Mouse (Mus musculus): ENCODE data around the gene Rbm8a. TPM values are rescaled to one million over a fixed set of nuclear protein-coding genes. Genes with fewer than 3 reads are reported as not detected.
"Not testable (repeated sequence)": the region's sequence is repeated elsewhere in the genome, so short reads cannot be mapped to it uniquely, and the experiment has no call there.

The Rbm8a gene
- total RNA-seq, 4 experiments from 2014 or later: 17.0 to 25.1 (median 22.7) TPM

DNA sequence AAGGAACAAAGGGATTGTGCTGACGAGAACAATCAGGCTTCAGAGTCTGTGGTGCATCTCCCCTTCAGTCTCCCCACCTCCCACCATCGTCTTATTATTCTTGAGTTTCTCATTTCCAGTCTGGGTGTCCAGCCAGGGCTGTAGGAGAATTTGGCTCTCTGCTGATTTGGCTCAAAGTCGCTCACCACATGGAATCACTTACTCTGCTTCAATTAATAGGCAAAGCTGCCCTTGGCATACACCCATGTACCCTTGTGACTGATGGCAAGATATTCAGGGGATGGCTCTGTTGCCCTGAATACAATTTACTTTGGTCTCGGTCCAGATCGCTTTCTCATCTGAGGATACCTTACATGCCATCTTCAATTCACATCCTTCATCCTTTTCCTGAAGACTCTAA is 26.4 kb upstream of the Rbm8a start:
- no peak for DNase-seq (ENCODE audit: low spot score in 2 of 2)

DNA sequence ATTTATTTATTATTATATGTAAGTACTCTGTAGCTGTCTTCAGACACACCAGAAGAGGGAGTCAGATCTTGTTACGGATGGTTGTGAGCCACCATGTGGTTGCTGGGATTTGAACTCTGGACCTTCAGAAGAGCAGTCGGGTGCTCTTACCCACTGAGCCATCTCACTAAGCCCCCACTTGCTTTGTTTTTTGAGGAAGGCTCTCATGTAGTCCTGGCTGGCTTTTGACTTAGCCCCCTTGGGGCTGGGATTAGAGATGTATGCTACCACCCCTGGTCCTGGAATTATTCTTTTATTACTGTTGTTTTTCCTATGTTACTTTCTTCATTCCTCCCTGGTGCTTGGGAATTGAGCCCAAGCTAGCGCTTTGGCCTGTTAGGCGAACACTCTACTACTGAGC is 23.7 kb upstream of the Rbm8a start:
- DNase-seq (ENCODE audit: low spot score in 2 of 2): not testable (repeated sequence)

DNA sequence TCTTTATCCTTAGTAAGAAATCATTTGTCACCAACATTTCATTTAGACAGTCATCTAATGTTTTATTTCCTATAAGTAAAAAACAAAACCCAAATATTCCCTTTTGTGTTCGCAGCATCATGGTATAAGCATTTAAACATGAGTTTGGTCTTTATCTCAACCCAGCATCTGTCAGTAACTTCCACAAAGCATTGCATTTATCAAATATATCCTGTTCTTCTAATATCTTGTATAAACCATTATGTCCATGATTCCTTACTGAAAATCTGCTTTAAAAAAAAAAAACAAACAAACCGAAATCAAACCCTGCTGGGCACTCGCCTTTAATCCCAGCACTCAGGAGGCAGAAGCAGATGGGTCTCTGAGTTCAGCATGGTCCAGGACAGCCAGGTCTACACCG is 23.1 kb upstream of the Rbm8a start:
- DNase-seq (ENCODE audit: low spot score in 2 of 2): no peak

DNA sequence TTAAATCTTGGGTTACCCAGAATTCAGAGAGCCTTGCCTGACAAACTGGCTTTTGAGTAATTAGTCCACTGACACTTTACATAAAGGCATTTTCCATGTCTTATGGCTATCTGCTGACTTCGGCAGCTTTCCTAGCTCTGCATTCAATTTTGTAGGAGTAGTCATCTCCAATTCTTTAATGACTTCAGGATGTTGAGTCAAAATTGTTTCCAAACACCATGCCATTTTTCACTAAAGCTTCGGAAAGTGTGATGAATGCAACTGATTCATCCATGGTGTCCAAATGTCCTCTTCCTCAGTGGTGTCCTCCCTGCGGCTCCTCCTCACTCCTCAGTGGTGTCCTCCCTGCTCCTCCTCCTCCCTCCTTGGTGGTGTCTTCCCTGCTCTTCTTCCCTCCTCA is 11.8 kb upstream of the Rbm8a start:
- no peak for DNase-seq (ENCODE audit: low spot score in 2 of 2)

DNA sequence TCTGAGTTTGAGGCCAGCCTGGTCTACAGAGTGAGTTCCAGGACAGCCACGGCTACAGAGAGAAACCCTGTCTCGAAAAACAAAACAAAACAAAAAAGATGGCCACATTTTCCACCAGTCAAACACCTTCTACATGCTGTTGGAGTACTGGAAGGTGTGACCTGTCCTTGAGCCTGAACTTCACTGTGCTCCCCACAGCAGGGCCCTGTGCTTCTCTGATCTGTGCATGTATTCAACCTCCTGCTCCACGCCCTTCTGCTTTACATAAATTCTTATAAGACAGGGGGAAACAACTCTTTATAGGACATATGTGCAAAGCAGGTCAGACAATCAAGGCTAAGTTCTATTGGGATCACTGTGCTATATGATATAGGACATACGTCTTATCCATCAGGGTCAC is 6.5 kb upstream of the Rbm8a start:
- DNase-seq (ENCODE audit: low spot score in 2 of 2): no peak

DNA sequence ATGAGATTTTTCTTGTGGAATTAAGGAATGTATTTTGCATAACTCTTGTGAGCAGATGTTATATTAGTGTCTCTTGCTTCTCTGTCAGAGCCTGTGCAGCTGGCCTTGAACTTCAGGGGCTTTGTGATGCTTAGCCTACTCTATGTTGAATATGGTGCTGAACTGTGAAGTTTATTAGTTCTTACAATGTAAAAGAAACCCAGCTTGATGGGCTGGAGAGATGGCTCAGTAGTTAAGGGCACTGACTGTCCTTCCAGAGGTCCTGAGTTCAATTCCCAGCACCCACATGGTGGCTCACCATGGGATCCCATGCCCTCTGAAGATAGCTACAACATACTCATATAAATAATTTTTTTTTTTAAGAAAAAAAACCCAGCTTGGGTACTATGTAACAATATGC is 2.3 kb downstream of the Rbm8a start:
- DNase-seq (ENCODE audit: low spot score in 2 of 2): no peak

DNA sequence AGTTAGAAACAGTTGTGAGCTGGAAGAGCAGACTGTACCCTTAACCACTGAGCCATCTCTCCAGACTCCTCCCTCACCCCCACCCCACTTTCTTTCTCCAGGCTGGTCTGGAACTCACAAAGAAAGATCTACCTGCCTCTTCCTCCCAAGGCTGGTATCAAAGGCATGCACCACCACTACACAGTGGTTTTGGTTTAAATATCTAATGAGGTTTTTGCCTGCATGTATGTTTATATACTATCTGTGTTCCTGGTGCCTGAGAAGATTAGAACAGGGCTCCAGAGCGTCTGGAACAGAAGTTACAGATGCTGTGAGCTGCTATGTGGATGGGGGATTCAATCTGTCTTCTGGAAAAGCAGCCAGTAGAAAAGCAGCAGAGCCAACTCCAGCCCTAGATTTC is 4.3 kb downstream of the Rbm8a start:
- no peak for DNase-seq (ENCODE audit: low spot score in 2 of 2)

DNA sequence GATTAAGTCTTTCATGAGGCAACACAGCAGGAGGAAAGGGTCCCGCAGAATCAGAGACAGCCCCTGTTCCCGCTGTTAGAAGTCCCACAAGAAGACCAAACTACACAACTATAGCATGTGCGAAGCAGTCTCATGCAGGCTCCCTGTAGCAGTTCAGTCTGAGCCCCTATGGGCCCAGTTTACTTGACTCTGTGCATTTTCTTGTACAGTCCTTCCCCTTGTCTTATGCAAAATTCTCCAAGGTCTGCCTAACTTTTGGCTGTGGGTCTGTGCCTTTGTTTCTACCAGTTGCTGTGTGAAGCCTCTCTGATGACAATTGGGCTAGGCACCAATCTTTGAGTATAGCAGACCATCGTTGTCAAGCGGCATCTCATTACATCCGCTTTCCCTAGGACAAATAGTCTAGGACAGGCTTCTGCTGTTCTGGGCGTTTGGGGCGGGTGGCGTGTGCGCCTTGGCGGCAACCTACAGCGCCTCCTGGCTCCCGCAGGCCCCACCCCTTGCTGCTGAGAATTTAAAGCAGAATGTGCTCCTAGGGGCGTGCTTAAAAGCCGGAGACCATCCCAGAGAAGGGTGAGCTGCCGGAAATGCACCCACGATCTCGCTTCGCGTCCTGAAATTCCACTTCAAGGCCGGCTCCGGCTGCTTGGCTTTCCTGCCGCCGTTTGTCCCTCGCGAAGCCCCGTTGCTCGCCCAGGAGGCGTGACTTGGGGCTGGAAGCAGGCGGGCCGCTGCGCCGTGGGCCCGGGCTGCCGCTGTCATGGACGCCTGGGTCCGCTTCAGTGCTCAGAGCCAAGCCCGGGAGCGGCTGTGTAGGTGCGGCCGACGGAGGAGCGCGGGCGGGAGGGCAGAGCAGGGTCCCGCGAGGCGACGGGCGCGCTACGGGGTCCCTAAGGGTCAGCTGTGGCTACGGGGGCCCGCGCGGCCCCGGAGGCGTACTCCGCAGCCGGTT is 5.5 kb downstream of the Rbm8a start, which contains the start of the genes Pex11b and Gm42957:
TSS of gene Pex11b (plus strand) at position 449 of the 952 bp plus-strand sequence.
TSS of gene Gm42957 (plus strand) at position 547 of the 952 bp plus-strand sequence.
- peak; percentile 70 to 77 for DNase-seq (ENCODE audit: low spot score in 2 of 2)

DNA sequence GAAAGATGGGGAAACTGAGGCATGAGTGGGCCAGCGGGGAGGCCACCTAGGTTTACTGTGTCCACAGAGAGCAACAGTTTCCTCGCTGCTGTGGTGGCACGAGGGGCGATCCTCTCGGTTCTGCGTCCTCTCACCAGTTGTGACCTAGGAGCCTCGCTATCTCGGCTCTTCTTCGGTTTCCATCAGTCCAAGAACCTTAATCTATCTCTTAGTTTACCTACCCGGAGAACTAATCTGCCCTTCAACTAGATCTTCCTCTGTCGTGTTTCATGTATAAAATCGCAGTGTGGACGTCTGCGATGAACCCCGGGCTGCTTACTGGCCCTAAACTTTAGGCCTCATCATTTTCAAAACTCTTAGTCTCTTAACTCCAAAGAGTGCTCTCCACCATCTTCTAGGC is 6.2 kb downstream of the Rbm8a start:
- no peak for DNase-seq (ENCODE audit: low spot score in 2 of 2)

DNA sequence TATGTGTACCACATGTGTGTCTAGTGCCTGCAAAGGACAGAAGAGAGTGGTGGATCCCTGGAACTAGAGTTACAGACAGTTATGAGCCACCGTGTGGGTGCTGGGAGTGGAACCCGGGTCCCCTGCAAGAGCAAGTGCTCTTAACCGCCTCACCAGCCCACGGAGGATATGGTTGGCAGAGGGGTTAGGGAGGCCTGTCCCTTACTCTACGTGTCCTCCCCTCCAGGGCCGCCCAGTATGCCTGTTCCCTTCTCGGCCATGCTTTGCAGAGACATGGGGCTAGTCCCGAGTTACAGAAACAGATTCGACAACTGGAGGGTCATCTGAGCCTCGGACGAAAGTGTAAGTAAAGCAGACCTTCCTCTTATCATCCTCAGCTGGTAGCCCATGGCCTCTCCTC is 6.7 kb downstream of the Rbm8a start:
- no peak for DNase-seq (ENCODE audit: low spot score in 2 of 2)

DNA sequence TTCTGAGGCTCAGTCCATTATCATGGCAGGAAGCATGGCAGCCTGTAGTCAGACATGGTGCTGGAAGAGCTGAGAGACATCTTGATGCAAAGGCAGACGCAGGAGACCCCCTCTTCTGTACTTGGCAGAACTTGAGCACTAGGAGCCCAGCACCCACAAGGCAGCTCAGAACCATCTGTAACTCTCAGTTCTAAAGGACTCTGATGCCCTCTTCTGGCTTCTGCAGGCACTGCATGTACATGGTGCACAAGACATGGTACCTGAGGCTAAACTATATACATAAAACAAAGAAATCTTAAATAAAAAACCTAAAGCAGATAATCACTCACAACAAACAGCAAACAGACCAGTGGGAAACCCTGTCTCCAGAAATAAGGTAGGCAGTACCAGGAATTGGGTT is 9.5 kb downstream of the Rbm8a start:
- DNase-seq (ENCODE audit: low spot score in 2 of 2): peak; percentile 26 to 39

DNA sequence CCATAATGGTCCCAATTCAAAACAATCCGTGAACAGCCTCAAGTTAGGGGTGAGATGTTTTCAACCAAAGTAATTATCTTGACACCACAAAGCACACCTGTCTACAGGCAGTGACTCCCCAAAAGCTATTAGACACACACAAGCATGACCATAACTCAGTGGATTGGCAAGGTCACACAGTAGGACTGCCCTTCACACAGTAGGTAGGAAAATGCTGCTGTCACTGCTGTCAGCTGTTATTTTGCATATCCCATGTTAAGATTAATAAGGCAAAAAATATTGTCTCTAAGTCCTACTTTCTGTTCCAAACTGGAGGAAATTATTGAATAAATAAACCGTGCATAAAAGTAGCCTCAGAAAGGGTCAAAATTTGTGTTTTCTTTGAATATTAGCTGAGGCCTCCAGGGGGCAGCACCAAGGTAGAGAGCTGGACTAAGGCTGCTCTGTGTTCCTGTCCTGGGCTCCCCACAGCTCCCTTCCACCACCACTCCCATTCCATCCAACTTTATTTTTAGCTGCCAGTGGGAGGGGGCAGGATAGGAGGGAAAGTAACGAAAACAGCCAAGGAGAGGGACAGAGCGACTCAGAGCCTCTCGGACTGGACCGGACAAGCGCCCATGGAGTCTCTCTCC is 15.4 kb downstream of the Rbm8a start, which contains the start of gene Itga10:
TSS of gene Itga10 (plus strand) at position 567 of the 632 bp plus-strand sequence.
- peak; percentile 18 to 25 for DNase-seq (ENCODE audit: low spot score in 2 of 2)

DNA sequence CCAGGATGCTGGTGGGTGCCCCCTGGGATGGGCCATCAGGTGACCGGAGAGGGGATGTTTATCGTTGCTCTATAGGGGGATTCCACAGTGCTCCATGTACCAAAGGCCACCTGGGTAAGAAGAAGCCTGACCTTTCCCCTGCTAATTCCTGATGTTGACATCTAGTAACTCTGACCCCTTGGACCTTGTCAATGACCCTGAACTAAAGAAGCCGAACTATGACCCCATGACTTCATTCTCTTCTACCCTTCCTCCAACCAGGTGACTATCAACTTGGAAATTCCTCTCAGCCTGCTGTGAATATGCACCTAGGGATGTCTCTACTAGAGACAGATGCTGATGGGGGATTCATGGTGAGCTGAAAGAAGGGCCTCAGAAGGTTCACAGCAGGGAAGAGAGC is 17.6 kb downstream of the Rbm8a start:
- no peak for DNase-seq (ENCODE audit: low spot score in 2 of 2)

DNA sequence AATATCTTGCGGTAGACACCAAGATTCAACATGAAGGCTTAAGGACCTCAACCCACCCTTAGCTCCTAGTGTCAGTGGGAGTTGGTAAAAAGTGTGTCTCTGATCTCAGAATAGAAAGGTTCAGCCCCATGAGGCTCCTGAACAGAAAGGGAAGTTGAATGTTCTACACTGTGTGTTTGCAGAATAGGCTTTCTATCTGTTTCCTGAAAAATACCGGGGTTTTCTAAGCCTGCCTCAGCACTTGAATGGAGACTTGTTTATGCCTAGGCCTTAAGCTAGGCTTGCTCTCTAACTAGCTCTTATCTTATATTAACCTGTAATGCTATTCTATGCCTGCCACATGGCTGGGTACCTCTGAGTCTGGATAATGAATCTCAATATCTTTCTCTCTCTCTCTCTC is 31.2 kb downstream of the Rbm8a start:
- DNase-seq (ENCODE audit: low spot score in 2 of 2): no peak

DNA sequence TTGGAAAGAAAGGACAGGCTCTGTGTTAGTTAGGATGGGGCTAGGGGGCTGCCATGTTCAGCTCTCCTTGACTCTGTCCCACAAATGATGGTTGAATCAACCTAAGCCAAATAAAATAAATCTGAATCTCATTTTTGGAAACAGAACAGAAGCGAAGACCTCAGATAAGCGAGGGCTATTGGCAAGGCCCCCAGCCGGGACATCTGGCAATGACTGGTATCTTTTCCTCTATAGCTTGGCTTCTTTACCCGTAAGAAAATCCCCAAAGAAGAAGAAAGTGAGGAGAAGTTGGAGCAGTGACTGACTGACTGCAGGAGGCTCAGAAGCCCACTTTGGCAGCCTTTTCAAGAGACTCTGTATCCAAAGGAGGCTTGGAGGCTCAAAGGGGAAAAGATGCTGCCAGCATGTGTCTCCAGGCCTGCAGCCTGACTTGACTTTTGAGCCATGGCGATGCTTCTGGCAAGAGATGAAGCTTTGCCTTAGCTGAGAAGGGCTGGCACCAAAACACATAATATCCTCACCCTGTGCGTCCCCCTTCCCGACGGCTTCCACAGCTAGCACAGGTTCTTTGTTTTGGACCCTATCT is 33.1 kb downstream of the Rbm8a start:
- DNase-seq (ENCODE audit: low spot score in 2 of 2): no peak

DNA sequence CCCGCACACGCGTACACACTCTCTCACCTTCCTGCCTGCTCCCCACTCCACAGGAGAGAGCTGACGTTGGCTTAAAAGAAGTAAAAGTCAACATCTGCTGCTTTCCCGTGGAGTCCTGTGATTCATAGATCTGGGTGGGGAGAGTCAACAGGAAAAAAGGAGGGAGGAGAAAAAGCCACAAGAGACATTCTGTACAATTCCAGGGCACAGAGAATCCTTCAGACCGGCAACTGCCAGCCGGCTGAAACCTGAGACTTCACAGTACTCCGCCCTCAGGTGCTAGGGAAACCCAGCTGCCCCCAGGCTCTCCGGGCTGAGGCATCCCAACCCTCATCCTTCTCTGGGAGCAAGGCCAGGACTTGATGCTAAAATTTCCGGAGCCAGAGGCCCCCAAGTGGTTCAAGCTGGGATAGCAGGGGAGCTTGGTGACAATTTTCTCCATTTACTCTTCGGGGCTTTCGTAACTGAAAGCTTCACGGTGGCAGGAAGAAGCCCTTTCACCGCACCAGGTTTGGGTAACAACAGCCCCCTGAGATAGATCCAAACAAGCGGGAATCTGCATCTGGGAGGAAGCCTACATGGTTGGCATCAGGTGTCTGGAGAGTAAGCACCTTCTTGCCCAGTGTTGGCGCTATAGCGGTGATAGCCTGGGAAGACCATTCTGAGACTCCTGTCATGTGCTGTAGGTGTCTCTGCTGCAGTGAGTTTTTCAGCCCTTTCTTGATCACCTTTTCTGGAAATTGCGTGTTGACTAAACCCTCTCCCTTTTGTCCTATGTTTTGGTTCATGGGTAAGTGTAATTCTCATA is 33.9 kb downstream of the Rbm8a start:
- DNase-seq (ENCODE audit: low spot score in 2 of 2): peak; percentile 72 to 75

DNA sequence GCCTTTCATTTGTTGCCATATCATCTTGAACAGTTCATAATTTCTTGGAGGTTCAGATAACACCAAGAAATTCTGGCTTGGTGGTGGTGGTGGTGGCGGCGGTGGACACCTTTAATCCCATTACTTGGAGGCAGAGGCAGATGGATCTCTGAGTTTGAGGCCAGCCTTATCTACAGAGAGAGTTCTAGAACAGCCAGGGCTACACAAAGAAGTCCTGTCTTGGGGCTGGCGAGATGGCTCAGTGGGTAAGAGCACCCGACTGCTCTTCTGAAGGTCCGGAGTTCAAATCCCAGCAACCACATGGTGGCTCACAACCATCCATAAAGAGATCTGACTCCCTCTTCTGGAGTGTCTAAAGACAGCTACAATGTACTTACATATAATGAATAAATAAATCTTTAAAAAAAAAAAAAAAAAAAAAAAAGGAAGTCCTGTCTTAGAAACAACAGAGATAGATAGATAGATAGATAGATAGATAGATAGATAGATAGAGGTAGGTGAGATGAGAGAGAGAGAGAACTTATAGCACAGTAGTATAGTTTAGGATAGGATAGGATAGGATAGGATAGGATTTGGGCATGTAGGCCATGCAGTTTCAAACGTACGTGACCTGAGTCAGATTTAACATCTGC is 36.1 kb downstream of the Rbm8a start:
- DNase-seq (ENCODE audit: low spot score in 2 of 2): not testable (repeated sequence)

DNA sequence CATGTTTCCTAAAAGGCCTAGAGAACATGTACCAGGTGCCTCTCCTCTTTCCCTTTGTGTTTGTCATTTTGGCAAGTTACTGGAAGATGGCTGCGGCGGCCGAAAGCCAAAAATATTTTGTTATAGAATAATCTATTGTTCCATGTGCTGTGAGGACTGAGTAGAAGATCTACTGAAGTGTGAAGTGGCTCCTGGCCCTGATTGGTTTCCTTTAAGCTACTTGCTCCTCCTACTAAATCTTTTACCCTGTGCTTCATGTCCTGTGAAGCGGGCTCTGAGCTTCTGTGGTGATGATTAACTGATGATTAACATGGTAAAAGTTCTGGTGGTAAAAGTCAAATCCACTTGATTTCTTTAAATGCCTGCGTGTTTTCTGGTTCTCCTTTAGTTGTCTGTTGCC is 37.2 kb downstream of the Rbm8a start:
- DNase-seq (ENCODE audit: low spot score in 2 of 2): no peak

DNA sequence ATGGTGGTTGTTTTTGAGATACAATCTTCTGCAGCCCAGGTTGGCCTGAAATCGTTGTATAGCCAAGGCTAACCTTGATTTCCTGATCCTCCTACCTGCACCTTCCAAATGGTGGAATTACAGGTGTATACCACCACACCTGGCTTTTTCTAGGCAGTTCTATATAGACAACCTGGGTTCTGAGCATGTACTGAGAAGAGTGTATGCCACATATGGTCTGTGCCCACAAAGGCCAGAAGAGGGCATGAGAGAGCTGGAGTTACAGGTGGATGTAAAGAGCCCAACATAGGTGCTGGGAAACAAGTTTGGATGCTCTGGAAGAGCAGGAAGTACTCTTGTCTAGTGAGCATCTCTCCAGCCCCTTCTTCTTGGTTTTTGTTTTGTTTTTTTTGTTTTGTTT is 37.6 kb downstream of the Rbm8a start:
- DNase-seq (ENCODE audit: low spot score in 2 of 2): no peak

DNA sequence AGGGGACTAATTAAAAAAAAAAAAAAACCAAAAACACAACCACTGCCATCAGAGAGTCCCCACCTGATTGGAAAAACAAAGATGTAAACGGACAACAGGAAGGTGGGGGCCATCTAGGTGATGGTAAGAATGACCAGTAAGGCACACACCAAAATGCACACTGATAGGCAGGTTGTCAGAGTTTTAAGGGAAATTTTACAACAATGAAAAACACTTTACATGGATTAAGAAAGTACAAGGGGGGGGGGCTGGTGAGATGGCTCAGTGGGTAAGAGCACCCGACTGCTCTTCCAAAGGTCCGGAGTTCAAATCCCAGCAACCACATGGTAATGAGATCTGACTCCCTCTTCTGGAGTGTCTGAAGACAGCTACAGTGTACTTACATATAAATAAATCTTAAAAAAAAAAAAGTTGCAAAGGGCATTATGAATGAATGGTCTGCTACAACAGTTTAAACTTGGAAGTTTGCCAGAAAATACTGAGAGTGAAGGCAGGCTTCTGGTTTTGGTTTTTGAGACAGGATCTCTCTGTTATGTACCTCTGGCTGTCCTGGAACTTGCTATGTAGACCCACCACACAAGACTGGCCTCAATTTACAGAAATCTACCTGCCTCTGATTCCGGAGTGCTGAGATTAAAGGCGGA is 38.8 kb downstream of the Rbm8a start:
- no peak for DNase-seq (ENCODE audit: low spot score in 2 of 2)

Measured in gastrocnemius, adult 8-10 months (tissue).